Mouse (Mus musculus): ENCODE data around the gene Osbpl9. TPM values are rescaled to one million over a fixed set of nuclear protein-coding genes. Genes with fewer than 3 reads are reported as not detected.
A peak's percentile ranks its signal among the peaks of the same experiment; 100 is the strongest.

The Osbpl9 gene
- 10 to 100 TPM; 54.6 to 62.8 TPM for total RNA-seq (2021)

DNA sequence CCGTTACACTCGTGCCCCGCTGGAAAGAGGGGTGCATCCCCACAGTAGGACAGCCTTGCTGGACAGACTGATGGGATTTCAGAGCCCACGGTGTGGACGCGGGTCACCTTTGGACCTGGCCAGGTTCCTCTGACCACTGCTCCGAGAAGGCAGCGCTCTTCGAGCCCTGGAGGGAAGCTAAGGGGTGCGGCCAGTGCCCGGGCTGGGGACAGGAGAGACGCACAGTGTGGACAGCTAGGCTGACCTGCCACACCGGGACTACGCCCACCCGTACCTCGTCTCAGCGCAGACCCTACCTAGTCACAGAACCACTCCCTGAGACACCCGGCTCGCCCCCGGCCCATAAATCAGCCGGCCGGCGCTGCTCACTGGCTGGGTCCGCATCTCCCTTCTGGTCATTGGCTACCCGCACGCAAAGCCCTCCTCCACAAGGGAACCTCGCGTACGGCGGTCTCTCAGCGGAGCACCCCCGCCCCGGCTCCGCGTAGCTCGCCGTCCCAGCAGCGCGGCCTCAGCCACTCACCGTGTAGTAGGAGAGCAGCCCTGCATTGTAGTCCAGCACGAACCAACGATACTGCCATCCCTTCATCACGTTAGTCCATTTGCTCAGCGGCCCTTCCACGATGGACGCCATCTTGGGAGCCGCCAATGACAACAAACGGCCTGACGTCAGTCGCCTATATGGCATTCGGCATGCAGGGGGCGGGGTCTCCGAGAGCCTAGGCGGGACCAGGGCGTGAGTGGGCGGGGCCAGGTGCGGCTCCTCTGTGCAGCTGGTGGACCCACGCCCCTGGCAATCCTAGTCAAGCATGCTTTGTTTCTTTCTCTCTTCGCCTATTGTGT is at the start of gene Osbpl9:
Gene Osbpl9, minus strand, starts transcription at position 691 of the 843 bp plus-strand sequence.
- intact Hi-C loops (cut with DNase I): no loop called here
- DNase-seq (ENCODE audit: low spot score in 2 of 2): peak; percentile 97

DNA sequence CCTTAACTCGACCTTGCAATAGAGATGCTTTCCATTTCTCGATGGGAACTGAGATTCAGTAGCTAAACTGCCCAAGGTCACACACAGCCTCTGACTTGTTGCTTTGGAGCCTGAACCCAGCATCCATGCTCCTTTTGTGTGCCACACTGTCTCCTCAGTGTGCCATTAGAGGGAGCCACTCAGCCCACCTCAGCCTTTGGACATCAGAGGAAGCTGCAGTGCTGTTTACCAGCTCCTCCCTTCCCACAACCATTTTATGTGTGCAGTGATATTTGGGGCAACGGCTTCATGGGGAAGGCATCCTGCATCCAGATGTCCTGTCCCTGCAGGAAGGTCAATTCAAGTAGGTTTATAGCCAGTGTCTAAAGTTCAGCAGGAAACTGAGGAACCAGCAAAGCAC is 49.5 kb upstream of the Osbpl9 start:
- intact Hi-C loops (cut with DNase I): no loop called here
- DNase-seq (ENCODE audit: low spot score in 2 of 2): no peak

DNA sequence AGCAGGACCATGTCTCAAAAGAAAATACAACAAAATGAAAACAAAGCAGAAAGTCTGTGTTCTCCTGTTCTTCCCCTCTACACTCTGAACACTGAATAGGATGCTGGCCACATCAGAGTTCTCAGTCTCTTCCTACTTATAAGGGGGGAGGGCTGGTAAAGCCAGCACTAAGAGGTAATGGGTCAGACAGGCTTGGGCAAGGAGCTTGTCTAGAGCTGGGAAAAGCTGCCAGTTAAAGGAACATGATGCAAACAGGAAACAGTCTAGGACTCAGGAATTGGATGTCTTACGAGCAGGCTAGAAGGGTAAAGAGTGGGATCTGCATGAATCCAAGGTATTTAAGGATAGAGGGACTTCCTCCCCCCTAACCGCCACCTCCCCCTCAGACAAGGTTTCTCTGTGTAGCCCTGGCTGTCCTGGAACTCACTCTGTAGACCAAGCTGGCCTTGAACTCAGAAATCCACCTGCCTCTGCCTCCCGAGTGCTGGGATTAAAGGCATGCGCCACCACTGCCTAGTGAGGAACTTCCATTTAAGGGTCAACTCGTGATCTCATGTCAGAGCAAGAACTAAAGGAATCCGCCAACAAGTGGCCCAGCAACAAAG is 43.0 kb upstream of the Osbpl9 start:
- intact Hi-C loops (cut with DNase I): no loop called here

DNA sequence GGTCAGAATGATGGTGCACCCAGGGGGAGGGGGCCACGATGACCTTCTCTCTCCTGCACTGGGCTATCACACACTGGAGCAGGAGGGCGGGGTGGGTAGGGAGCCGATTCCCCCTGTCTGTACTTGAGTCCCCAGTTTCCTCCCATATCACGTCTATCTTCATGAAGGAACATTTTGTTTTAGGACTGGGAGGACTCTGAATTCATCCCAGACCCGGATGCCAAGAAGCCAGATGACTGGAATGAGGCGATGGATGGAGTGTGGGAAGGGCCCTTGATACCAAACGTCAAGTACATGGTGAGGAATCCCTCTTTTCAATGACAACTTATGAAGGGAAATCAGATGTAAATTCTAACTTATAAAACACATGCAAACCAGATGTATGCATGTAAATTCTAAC is 42.4 kb upstream of the Osbpl9 start:
- intact Hi-C loops (cut with DNase I): no loop called here
- DNase-seq (ENCODE audit: low spot score in 2 of 2): no peak

More for the DNA sequence above, 43.0 kb upstream of the Osbpl9 start:
- DNase-seq (ENCODE audit: low spot score in 2 of 2): no peak

DNA sequence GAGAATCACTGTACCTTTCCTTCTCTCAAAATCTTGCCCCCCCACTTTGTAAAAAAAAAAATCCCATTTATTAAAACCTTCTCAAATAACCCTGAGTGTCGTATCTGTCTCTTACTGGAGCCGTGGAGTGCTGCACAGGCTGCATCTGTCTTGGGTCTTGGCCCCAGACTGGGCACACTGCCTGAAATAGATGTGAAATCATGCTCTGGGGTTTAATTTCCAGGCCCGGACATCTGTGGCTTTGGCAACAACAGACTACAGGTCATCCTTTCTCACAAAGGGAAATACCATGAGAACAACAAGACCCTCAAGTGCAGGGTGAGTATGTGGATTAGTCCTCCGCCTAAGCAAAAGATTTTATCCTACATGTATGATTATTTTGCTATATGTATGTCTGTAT is 39.9 kb upstream of the Osbpl9 start:
- intact Hi-C loops (cut with DNase I): no loop called here
- no peak for DNase-seq (ENCODE audit: low spot score in 2 of 2)

DNA sequence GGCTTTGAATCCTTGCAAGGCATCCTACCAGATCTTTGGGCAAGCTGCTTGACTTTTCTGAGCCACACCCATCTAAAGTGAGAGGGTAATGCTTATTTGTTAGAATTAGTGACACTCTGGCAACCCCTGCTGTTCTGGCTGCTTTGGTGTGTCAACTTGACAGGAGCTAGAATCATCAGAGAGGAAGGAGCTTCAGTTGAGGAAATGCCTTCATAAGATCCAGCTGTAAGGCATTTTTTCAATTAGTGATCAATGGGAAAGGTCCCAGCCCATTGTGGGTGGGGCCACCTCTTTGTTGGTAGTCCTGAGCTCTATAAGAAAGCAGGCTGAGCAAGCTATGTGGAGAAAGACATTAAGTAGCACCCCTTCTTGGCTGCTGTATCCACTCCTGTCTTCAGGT is 39.1 kb upstream of the Osbpl9 start:
- intact Hi-C loops (cut with DNase I): no loop called here
- DNase-seq (ENCODE audit: low spot score in 2 of 2): no peak

DNA sequence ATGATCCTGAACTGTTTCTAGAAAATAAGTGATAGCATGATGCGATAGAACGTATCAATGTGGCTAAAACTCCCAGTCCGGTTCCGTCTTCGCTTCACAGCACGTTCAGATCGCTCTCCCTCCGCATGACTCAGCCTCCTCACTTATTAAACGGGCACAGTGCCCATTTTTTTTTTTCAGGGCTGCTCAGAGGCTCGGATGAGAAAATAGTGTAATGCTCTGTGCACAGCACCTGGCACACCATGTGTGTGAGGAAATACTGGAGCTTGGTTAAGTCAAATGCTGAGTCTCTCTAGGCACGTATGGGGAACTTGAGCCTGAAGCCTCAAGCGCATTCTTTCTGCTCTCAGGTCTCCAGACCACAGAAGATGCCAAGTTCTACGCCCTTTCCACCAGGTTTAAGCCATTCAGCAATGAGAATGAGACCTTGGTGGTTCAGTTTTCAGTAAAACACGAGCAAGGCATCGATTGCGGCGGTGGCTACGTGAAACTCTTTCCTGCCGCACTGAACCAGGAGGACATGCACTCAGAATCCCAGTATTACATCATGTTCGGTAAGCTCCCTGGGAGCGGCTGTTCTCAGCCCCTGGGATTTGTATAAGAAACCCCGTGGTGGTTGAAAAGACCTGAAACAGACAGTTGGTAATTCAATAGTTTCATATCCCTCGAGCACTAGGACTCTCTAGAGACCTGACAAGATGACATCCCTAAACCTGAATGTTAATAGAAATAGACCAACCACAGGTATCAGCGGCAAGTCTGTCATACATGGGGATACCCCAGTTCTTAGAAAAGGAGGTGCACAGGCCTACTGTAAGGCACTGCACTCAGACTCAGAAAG is 36.6 kb upstream of the Osbpl9 start:
- peak in 1 of 2 experiments; percentile 11 for DNase-seq (ENCODE audit: low spot score in 2 of 2)
- intact Hi-C loops (cut with DNase I): no loop called here

DNA sequence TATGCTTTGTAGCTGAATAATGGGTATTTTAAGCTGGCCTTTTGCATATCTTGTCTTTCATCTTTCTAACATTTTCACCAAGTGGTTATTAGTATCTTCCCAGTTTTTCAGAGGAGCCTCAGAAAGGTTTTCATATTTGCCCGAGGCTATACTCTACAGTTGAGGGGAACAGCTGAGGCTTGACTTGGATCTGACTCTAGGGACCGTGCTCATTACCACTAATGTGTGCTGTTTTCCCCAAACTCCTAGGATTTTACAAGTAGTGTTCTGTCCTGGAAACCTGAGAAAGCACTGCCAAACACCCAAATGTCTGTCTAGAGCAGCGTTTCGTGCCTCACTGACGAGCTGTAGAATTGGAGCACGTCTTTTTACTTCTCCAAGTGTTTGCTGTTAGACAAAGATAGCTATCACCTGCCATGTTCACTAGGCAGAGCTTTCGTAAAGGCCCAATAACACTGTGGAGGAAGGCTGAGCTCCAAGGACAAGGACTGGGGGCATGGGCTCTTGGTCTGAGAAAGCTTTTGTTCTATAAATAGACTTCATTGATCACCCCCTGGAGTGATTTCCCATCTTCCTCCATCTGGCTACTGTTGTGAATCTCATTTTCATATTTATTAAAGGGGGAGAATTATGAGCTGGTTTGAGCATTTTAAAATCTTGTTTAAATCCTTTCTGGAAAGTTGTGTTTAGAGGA is 34.3 kb upstream of the Osbpl9 start:
- intact Hi-C loops (cut with DNase I): no loop called here
- no peak for DNase-seq (ENCODE audit: low spot score in 2 of 2)

DNA sequence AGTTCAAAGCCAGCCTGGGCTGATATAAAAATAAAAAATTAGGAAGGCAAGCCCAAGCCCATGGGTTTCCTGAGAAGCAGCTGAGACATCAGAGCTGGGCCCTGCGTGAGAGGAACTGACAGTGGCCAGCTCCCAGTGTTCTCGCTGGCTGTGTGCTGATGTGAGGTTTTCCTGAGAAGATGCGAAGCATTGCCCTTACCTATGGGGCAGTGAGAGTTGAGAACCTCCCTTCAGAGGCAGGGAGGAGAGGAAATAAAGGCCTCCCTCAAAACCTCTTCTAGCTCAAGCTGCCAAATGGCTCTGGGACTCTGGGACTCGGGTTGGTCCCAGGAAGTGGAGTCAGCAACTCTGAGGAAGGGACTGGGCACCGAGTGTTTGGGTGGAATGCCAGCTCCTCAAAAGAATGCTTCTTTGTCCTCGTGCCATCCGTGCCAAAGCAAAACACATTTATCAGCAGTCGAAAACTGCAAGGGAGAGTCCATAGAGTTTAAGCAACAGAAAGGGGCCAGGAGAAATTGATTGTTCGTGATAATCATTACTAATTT is 32.8 kb upstream of the Osbpl9 start:
- intact Hi-C loops (cut with DNase I): no loop called here
- DNase-seq (ENCODE audit: low spot score in 2 of 2): no peak

DNA sequence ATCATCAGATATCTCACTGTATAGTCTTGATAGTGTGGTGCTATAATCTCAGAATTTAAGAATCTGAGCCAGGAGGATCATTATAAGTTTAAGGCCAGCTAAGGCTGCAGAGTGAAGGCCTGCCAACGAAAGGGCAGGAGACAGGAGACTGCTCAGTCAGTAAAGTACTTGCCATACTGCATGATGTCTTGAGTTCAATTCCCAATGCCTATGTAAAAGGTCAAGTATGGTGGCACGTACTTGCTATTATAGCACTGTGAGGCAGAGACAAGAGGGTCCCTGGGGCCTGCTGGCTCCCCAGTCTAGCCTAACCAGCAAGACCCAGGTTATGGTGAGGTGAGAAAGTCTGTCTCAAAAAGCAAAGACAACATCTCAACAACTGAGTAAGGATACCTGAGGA is 32.1 kb upstream of the Osbpl9 start, which contains the start of gene Calr4:
Gene Calr4, plus strand, starts transcription at position 301 of the 400 bp plus-strand sequence.
- intact Hi-C loops (cut with DNase I): no loop called here
- no peak for DNase-seq (ENCODE audit: low spot score in 2 of 2)

DNA sequence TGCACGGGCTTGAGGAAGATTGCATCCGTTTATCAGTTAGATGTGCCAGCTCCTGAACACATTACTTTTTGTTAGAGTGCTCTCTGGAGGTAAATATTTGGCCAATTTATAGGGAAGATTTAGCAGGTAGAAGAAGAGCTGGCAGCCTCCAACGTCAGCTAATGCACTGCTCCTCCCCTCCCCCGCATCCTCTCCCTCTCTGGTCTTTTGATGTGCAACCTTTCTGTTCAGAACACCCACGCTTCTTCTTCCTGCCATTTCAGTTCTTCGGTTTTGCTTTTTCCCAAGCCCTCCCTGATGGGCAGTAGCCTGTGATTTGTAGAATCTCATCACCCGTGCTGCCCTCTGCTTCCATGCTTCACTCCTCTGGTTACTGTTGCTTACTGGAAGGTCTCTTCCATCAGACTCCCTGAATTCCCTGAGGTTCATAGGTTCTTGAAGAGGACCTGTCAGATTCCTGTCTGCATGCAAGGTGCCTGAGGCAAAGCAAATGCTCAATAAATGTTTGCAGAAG is 27.8 kb upstream of the Osbpl9 start:
- intact Hi-C loops (cut with DNase I): no loop called here
- DNase-seq (ENCODE audit: low spot score in 2 of 2): no peak

DNA sequence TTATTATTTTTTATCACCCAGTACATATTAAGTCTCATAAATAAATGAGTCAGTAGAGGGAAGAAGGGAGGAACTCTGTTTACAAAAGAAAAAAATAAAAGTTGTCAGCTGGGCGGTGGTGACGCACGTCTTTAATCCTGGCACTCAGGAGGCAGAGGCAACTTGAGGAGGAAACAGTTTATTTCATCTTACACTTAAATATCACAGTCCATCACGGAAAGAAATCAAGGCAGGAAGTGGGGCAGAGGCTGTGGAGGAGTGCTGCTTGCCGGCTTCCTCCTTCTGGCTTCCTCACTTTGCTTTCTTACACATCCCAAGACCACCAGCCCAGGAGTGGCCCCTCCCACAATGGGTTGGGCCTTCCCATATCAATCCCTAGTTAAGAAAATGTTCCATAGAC is 24.0 kb upstream of the Osbpl9 start:
- DNase-seq (ENCODE audit: low spot score in 2 of 2): no peak

DNA sequence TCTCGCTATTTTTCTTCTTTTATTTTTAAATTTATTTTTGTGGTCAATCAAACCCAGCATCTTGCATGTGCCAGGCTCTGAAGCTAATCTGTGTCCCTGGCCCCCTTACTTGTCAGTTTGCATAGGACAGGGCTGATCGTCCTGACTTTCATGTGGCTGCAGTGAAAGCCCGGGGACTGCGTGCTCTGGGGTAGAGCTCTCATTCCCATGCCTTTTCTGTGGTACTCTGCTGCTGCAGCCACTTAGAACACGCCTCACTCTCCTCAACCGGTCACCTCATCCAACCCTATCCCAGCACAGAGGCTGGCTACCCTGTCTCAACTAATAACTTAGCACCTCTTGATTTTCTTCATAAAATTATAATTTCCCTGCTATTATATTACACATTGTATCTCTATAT is 23.5 kb upstream of the Osbpl9 start:
- no peak for DNase-seq (ENCODE audit: low spot score in 2 of 2)
- intact Hi-C loops (cut with DNase I): no loop called here

More for the DNA sequence above, 24.0 kb upstream of the Osbpl9 start:
- intact Hi-C loops (cut with DNase I): no loop called here

DNA sequence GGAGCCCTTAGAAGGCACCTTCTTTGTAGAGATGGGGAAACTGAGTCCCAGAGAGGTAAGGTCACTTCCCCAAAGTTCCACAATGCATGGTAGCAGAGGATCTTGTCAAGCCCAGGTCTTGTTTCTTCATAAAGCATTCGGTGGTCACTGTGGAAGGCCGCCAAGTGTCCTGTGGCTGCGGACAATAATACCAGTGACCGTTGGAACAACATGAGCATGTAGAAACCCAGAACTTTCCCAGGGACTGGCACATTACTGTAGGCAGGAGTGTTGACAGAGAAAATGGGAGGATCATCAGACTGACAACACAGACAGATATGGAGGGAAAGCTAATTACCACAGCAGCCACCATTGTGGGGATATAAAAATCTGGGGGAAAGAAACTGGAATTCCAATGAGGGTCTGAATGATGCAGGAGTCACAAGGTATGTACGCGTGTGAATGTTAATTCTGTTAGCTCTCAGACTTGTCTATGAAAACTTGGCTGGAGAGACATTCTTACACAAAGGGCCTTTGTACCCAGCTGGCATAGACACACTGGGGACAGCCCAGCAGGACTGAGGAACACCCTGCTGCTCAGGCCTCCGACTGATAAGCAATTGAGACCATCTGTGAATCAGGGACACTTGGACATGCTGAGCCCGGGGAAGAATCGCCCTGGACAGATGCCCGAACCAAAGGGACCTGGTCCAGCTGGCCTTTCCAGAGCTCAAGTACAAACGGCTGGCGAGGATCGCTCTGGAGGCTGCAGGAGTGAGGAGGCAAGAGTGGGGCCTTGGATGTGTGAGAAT is 22.9 kb upstream of the Osbpl9 start:
- peak; percentile 63 to 73 for DNase-seq (ENCODE audit: low spot score in 2 of 2)
- intact Hi-C loops (cut with DNase I): no loop called here

DNA sequence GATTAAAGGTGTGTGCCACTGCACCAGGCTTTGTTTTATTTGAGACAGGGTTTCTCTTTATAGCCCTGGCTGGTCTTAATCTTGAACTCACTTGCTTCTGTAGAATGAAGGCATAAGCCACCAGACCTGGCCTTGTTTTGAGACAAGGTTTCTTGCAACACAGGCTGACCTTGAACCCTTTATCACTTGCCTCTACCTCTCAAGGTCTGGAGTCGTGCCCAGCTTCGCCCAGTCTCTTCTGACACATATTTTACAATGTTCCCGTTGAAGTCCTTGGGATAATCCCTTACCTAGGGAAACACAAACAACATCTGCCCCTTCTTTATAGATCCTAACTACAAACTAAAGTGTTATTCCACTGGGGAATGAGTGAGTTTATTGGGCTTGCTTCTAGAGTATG is 19.9 kb upstream of the Osbpl9 start:
- intact Hi-C loops (cut with DNase I): no loop called here
- DNase-seq (ENCODE audit: low spot score in 2 of 2): no peak

DNA sequence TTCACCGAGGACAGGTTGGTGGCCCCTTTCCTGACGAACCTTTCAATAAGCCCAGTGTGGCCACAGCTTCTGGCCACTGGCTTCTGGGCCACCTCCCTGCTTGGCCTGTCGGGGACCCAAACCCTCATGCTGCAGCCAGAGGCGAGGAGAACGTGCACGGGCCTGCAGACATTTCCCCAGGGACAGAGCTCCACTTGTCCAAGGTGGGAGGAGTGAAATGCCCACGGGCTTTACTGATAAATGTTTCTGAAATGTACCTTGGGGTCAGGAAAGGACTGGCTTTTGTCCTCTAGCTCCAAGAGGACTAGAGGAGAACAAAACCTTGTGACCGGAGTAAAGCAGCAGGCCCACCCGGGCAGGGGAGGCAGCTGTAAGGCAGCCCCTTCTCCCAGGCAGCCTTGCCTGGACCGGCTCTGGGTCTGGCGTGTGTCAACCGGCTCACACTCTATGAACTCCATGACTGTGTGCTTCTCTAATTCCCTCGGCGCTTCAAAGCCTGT is 18.4 kb upstream of the Osbpl9 start:
- DNase-seq (ENCODE audit: low spot score in 2 of 2): no peak
- intact Hi-C loops (cut with DNase I): no loop called here

DNA sequence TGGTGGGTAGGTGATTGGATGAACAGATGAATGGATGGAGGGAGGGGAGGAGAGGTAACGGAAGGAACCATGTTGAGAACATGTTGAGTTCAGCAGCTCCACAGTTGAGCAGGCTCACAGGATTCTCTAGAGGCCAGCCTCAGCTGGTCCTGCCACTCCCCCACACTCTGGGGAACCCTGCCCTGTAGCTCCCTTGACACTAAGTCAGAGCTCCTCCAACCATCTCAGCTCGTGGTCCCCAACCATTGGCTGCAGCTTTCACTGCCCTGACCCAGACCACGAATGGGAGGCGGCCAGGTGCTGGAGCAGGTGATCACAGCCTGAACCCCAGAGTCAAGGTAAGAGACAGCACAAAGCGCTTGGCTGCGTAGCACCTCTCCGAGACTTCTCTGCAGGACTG is 15.9 kb upstream of the Osbpl9 start:
- intact Hi-C loops (cut with DNase I): no loop called here
- no peak for DNase-seq (ENCODE audit: low spot score in 2 of 2)

DNA sequence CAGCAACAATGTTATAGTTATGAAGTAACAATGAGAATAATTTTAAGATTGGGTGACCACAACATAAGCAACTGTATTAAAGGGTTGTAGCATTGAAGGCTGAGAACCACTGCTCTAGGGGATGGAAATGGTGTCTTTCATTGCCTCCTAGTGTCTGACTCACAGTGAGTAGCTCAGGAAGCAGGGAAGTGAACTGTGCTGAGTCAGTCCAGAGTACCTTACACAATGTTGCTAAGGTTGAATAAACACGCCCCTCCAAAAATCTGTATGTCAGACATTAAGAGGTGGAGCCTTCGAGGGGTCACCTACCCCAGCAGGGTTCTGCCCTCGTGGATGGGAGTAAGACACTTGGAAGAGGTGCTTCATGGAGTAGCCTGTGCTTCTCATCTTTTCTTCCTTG is 11.9 kb upstream of the Osbpl9 start:
- intact Hi-C loops (cut with DNase I): no loop called here
- no peak for DNase-seq (ENCODE audit: low spot score in 2 of 2)
